Mouse (Mus musculus): ENCODE measurements around the gene Spag7. TPM values are rescaled to one million over a fixed set of nuclear protein-coding genes. Genes with fewer than 3 reads are reported as not detected.
A peak's percentile ranks its signal among the peaks of the same experiment; 100 is the strongest.

Spag7 gene
- polyA plus RNA-seq, 1 experiment from 2014 or later, result 151 TPM

- Histone ChIP-seq H3K4me1 (replicated peaks) (peaks cover 15% of the 10 kb centered on the region), H3K9me3 (no peaks in the 10 kb centered on the region), H3K27ac (no peak within 1 kb of the TSS), H3K27me3 (peaks cover 18% of the 10 kb centered on the region), H3K4me3 (replicated peaks) (no peak within 1 kb of the TSS), H3K4me2 (no peak within 1 kb of the TSS), H3K9ac (replicated peaks) (no peak within 1 kb of the TSS), H3K36me3 (no peaks in the 10 kb centered on the region)
- no peak for ATAC-seq (ENCODE audit: insufficient number of reproducible peaks, insufficient read depth, low FRiP score, low TSS enrichment, low read depth)
- 7% methylated on average over 1 of the region's 1 CpGs for WGBS
Measured at GRCm38 (mm10) chr11:70619101-70619500, 50.1 kb downstream of the Spag7 start, which contains the start of gene Chrne. Gene Chrne, minus strand, starts transcription at chr11:70619216.

GRCm38 (mm10) chr11:70615516-70616093, 53.6 kb downstream of the Spag7 start, which contains the start of gene 4930544D05Rik:
Gene 4930544D05Rik, plus strand, starts transcription at chr11:70615848.
- Histone ChIP-seq H3K27me3 (peaks cover 18% of the 10 kb centered on the region), H3K9me3 (no peaks in the 10 kb centered on the region), H3K4me3 (replicated peaks) (peak within 1 kb of the TSS; percentile 38), H3K4me2 (peak within 1 kb of the TSS; percentile 75), H3K27ac (0 out of 2 replicates have a peak within 1 kb of the TSS, but pooled peaks have one; percentile 53), H3K9ac (replicated peaks) (peak within 1 kb of the TSS; percentile 47), H3K36me3 (peaks cover 33% of the 10 kb centered on the region), H3K4me1 (replicated peaks) (peaks cover 15% of the 10 kb centered on the region)
- 15% methylated on average over 21 of the region's 21 CpGs for WGBS
- no peak for ATAC-seq (ENCODE audit: insufficient number of reproducible peaks, insufficient read depth, low FRiP score, low TSS enrichment, low read depth)

DNA sequence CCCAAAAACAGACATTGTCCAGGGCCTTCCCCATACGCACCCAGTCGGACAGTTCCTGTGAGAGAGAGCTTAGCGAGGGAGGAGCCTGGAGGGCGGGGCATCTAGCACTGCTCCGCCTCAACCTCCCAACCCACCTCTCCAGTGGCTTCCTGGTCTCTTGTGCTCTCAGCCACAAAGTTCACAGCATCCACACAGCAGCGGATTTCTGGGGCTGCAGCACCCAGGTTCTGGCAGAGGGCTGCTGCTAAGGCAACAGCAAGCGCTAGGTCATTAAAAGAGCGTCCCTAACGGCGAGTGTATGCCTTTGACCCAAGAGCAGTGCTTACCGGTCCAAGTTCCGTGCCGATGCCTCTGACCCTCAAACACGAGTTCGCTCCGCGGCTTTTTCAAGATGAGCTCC, 54.1 kb downstream of the Spag7 start:
- Histone ChIP-seq H3K4me3 (replicated peaks) (peak overlapping the region; percentile 38), H3K27ac (0 out of 2 replicates have a peak overlapping the region, but pooled peaks have one; percentile 53), H3K4me2 (peak overlapping the region; percentile 75), H3K9ac (replicated peaks) (peak overlapping the region; percentile 47), H3K9me3 (no peaks in the 10 kb centered on the region), H3K4me1 (replicated peaks) (peaks cover 15% of the 10 kb centered on the region), H3K36me3 (peaks cover 38% of the 10 kb centered on the region), H3K27me3 (peaks cover 18% of the 10 kb centered on the region)
- WGBS, result under 1% methylated on average over 17 of the region's 17 CpGs
- peak; percentile 75 for ATAC-seq (ENCODE audit: insufficient number of reproducible peaks, insufficient read depth, low FRiP score, low TSS enrichment, low read depth)

Small RNA genes lying within 50 kb of the gene (microRNA-seq; reads per million reads assigned to microRNA genes)
- gene Mir6925, result not detected

Other genes with a start within 250 kb of the Spag7 start
- gene Arrb2, start 236.8 kb downstream of the Spag7 start, polyA plus RNA-seq (2016; fragmentation: Nextera tagmentation; extraction: Ambion mirVana), result 18.8 and 19.5 TPM in 2 replicates
- 43.0 and 44.0 TPM in 2 replicates for gene Med11, start 217.5 kb downstream of the Spag7 start, polyA plus RNA-seq (2016; fragmentation: Nextera tagmentation; extraction: Ambion mirVana)
- gene Zmynd15, start 210.0 kb downstream of the Spag7 start, polyA plus RNA-seq (2016; fragmentation: Nextera tagmentation; extraction: Ambion mirVana), result 0.40 and 0.58 TPM in 2 replicates
- 1.1 and 1.9 TPM in 2 replicates for gene Cxcl16, start 209.4 kb downstream of the Spag7 start, polyA plus RNA-seq (2016; fragmentation: Nextera tagmentation; extraction: Ambion mirVana)
- gene Tm4sf5, start 164.2 kb downstream of the Spag7 start, polyA plus RNA-seq (2016; fragmentation: Nextera tagmentation; extraction: Ambion mirVana), result 0.36 and 1.4 TPM in 2 replicates
- 0.66 TPM in 1 of 2 replicates, not detected in the other for gene Vmo1, start 154.8 kb downstream of the Spag7 start, polyA plus RNA-seq (2016; fragmentation: Nextera tagmentation; extraction: Ambion mirVana)
- 0.37 and 0.68 TPM in 2 replicates for gene Gltpd2, start 150.2 kb downstream of the Spag7 start, polyA plus RNA-seq (2016; fragmentation: Nextera tagmentation; extraction: Ambion mirVana)
- gene Psmb6, start 144.0 kb downstream of the Spag7 start, polyA plus RNA-seq (2016; fragmentation: Nextera tagmentation; extraction: Ambion mirVana), result 857 and 867 TPM in 2 replicates
- gene Gm40193, start 136.5 kb downstream of the Spag7 start, polyA plus RNA-seq (2016; fragmentation: Nextera tagmentation; extraction: Ambion mirVana), result not detected in 2 replicates
- 4.4 and 4.5 TPM in 2 replicates for gene Pld2, start 129.4 kb downstream of the Spag7 start, polyA plus RNA-seq (2016; fragmentation: Nextera tagmentation; extraction: Ambion mirVana)
- 17.6 and 18.4 TPM in 2 replicates for gene Mink1, start 106.5 kb downstream of the Spag7 start, polyA plus RNA-seq (2016; fragmentation: Nextera tagmentation; extraction: Ambion mirVana)
- gene 4930544D05Rik, start 53.6 kb downstream of the Spag7 start, polyA plus RNA-seq (2016; fragmentation: Nextera tagmentation; extraction: Ambion mirVana), result not detected in 2 replicates
- gene Chrne, start 50.2 kb downstream of the Spag7 start, polyA plus RNA-seq (2016; fragmentation: Nextera tagmentation; extraction: Ambion mirVana), result not detected in 2 replicates
- 0.22 and 0.31 TPM in 2 replicates for gene Gp1ba, start 30.3 kb downstream of the Spag7 start, polyA plus RNA-seq (2016; fragmentation: Nextera tagmentation; extraction: Ambion mirVana)
- 95.8 and 104 TPM in 2 replicates for gene Rnf167, start 22.2 kb downstream of the Spag7 start, polyA plus RNA-seq (2016; fragmentation: Nextera tagmentation; extraction: Ambion mirVana)
- 161 and 163 TPM in 2 replicates for gene Slc25a11, start 21.9 kb downstream of the Spag7 start, polyA plus RNA-seq (2016; fragmentation: Nextera tagmentation; extraction: Ambion mirVana)
- gene Pfn1, start 14.8 kb downstream of the Spag7 start, polyA plus RNA-seq (2016; fragmentation: Nextera tagmentation; extraction: Ambion mirVana), result 1,494 and 1,514 TPM in 2 replicates
- gene Eno3, start 12.2 kb downstream of the Spag7 start, polyA plus RNA-seq (2016; fragmentation: Nextera tagmentation; extraction: Ambion mirVana), result 34.2 and 38.2 TPM in 2 replicates
- gene Camta2, start 18.7 kb upstream of the Spag7 start, polyA plus RNA-seq (2016; fragmentation: Nextera tagmentation; extraction: Ambion mirVana), result 9.9 and 12.8 TPM in 2 replicates
- 1.0 and 1.4 TPM in 2 replicates for gene Inca1, start 30.7 kb upstream of the Spag7 start, polyA plus RNA-seq (2016; fragmentation: Nextera tagmentation; extraction: Ambion mirVana)
- gene Kif1c, start 31.1 kb upstream of the Spag7 start, polyA plus RNA-seq (2016; fragmentation: Nextera tagmentation; extraction: Ambion mirVana), result 3.3 and 3.6 TPM in 2 replicates
- 6.8 and 7.2 TPM in 2 replicates for gene Zfp3, start 94.8 kb upstream of the Spag7 start, polyA plus RNA-seq (2016; fragmentation: Nextera tagmentation; extraction: Ambion mirVana)
- gene Scimp, start 143.2 kb upstream of the Spag7 start, polyA plus RNA-seq (2016; fragmentation: Nextera tagmentation; extraction: Ambion mirVana), result not detected in 2 replicates
- 36.9 and 38.0 TPM in 2 replicates for gene Rabep1, start 175.4 kb upstream of the Spag7 start, polyA plus RNA-seq (2016; fragmentation: Nextera tagmentation; extraction: Ambion mirVana)

Data from limb, embryonic 12.5 days (tissue).